Mouse (Mus musculus) ES-E14 (cell line): ENCODE measurements around the gene Cass4. TPM values are rescaled to one million over a fixed set of nuclear protein-coding genes. Genes with fewer than 3 reads are reported as not detected.

Source experiments
- DNase-seq: peaks from one replicate; pipeline ENCODE4 v3.0.0-alpha.2; 2013; ENCODE audit warnings: low read depth, low spot score
- H3K27ac ChIP-seq: 2 replicates; pipeline ENCODE4 v1.5.1; 2012; ENCODE audit warnings: low read depth, mild to moderate bottlenecking, low read length, moderate library complexity, mixed read lengths; ENCODE audit not compliant: poor library complexity, insufficient read depth, severe bottlenecking
- H3K36me3 ChIP-seq: 2 replicates; pipeline ENCODE4 v1.6.1; 2012; ENCODE audit warnings: mild to moderate bottlenecking, low read length, moderate library complexity, mixed read lengths; ENCODE audit not compliant: control insufficient read depth, poor library complexity, insufficient read depth, severe bottlenecking
- H3K4me1 ChIP-seq, 2 experiments: fragments of 150-350 bp in 1 of 2; sonication (generic) in 1 of 2; 2 replicates each; pipeline ENCODE4 v1.6.1; 2012; ENCODE audit warnings: low read length in 2 of 2, mild to moderate bottlenecking in 1 of 2, mixed read lengths in 1 of 2; ENCODE audit not compliant: control insufficient read depth in 2 of 2, insufficient read depth in 2 of 2, poor library complexity in 1 of 2
- H3K4me3 ChIP-seq, 2 experiments: fragments of 150-350 bp in 1 of 2; sonication (generic) in 1 of 2; 2 replicates each; pipeline ENCODE4 v1.5.1; 2012; ENCODE audit warnings: low read length in 2 of 2, low read depth in 1 of 2, mild to moderate bottlenecking in 1 of 2, mixed read lengths in 1 of 2; ENCODE audit not compliant: insufficient read depth in 1 of 2, poor library complexity in 1 of 2, severe bottlenecking in 1 of 2
- H3K9ac ChIP-seq: 2 replicates; pipeline ENCODE4 v1.6.1; 2012; ENCODE audit warnings: low read depth, mild to moderate bottlenecking, low read length, mixed read lengths; ENCODE audit not compliant: poor library complexity, insufficient read depth, severe bottlenecking
- H3K9me3 ChIP-seq: fragments of 150-350 bp; sonication (generic); 2 replicates; pipeline ENCODE4 v1.6.1; 2012; ENCODE audit warnings: low read depth, mild to moderate bottlenecking, low read length; ENCODE audit not compliant: control insufficient read depth, insufficient read depth
- CHD2 ChIP-seq: IDR thresholded peaks from 2 replicates; pipeline ENCODE4 v1.6.1; 2014; ENCODE audit warnings: mild to moderate bottlenecking, low read depth, low read length, inconsistent platforms
- HCFC1 ChIP-seq: IDR thresholded peaks from 2 replicates; pipeline ENCODE4 v1.6.1; 2012; ENCODE audit warnings: low read length, inconsistent platforms, borderline replicate concordance; ENCODE audit not compliant: insufficient read depth
- MAFK ChIP-seq: IDR thresholded peaks from 2 replicates; pipeline ENCODE4 v1.6.1; 2014; ENCODE audit warnings: mild to moderate bottlenecking, low read depth, low read length, inconsistent platforms; ENCODE audit not compliant: insufficient read depth
- ZC3H11A ChIP-seq: IDR thresholded peaks from 2 replicates; pipeline ENCODE4 v1.6.1; 2012; ENCODE audit warnings: low read depth, mild to moderate bottlenecking, inconsistent platforms, low read length, borderline replicate concordance
- ZNF384 ChIP-seq: IDR thresholded peaks from 2 replicates; pipeline ENCODE4 v1.6.1; 2012; ENCODE audit warnings: low read depth, low read length, inconsistent platforms
- in situ Hi-C, 2 experiments: fragments of 600-800 bp; cut with MboI; formaldehyde crosslinking; loops; one replicate each; pipeline ENCODE4 v1.15.1; 2025; ENCODE audit warnings: low sequenced_read_pairs in 2 of 2, inconsistent platforms in 1 of 2; ENCODE audit not compliant: unreplicated experiment in 2 of 2
- total RNA-seq: library from RNA; depleted of rRNA; stranded (reverse); fragments of 300-350 nt; gene quantifications from 2 replicates; pipeline ENCODE4 v1.2.3, GENCODE M21; 2012

Cass4 gene
- total RNA-seq, 1 experiment, result 2.8 TPM

DNA sequence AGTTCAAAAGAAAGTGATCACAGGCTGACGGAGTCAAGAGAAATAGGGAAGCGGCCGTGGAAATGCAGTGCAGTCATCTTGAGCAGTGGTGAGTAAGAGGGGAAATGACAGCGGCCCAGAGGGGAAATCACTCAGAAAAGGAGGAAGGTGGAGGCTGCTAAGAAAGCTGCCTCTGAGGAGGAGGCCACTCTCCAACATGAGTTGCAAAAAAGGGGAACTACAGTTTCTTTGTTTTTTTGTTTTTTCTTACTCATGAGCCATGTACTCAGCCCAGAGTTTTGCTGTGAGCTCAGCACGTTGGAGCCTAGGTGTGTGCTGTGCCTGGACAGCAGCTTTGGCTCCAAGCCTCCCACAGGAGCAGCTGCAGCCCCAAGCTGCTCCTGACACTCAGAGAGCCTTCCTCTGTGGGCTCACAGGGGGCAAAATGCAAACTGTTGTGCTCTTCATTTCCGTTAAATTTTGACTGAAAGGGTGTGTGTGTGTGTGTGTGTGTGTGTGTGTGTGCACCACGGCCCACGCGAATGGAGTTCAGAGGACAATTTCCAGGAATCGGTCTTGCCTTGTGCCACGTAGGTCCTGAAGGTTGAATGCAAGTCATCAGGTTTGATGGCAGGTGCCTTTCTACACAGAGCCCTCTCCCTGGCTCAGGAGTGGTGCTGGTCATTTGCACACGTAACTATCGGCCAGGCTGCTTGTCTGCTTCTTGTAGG is 7.7 kb downstream of the Cass4 start:
- Histone ChIP-seq H3K4me3 (no peak overlapping the region), H3K9ac (no peak overlapping the region), H3K4me1 (peaks cover 6 to 30% of the 10 kb centered on the region in 2 experiments), H3K27ac (no peak overlapping the region), H3K9me3 (no peaks in the 10 kb centered on the region), H3K36me3 (no peaks in the 10 kb centered on the region)
- DNase-seq, result no peak
- in situ Hi-C loops, result no loop called here
- no peak for TF ChIP-seq ZNF384
- no peak for TF ChIP-seq HCFC1
- TF ChIP-seq MAFK, result no peak
- no peak for TF ChIP-seq CHD2
- TF ChIP-seq ZC3H11A, result no peak

DNA sequence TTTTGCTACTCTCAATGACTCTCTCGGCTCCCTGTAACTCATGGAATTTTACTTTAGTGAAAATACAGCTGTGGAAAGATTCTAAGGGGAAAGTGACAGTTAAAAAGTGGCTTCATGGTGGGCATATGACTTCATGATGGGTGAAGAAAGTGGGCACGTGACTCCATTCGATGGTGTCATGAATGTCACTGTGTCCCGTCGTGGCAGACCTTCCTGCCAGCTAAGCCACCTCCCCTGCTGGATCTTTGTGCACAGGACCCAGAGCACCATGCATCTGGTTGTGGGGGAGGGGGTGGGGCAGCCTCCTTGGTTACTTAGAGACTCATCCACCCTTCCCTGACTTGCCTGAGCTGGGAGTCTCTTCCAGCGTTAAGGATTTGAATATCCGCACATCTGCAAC is 10.6 kb downstream of the Cass4 start:
- H3K4me3 ChIP-seq, result no peak overlapping the region
- H3K9ac ChIP-seq, result no peak overlapping the region
- H3K27ac ChIP-seq, result no peak overlapping the region
- TF ChIP-seq HCFC1 (no peak), ZNF384 (no peak), CHD2 (no peak), ZC3H11A (no peak), MAFK (no peak)
- H3K4me1 ChIP-seq, result peaks cover 2 to 17% of the 10 kb centered on the region in 2 experiments; a peak in 3 of 4 replicates
- no peaks in the 10 kb centered on the region for H3K9me3 ChIP-seq
- no peak for DNase-seq
- in situ Hi-C loops, result no loop called here
- H3K36me3 ChIP-seq, result no peaks in the 10 kb centered on the region

DNA sequence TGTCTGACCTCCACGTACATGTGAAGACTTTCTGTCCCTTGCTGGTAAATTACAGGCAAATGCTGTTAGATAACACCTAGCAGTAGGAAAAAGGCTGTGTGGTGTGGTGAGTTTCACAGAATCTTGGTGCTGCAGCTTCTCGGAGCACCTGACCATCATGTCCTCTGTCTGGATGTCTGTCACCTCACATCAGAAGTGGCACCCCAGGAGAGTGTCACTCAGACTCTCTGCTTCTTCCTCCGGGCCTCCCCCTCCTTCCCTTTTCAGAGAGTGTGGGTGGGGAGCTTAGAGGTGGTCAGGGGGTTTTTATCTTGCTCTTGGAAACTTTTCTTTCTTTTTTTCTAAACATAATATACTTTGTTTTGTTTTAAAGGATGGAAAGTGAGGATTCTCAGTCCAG is 11.4 kb downstream of the Cass4 start:
- in situ Hi-C loops, result no loop called here
- H3K36me3 ChIP-seq, result no peaks in the 10 kb centered on the region
- no peak overlapping the region for H3K9ac ChIP-seq
- H3K4me3 ChIP-seq, result no peak overlapping the region
- no peak overlapping the region for H3K27ac ChIP-seq
- DNase-seq, result no peak
- peaks cover 0 to 12% of the 10 kb centered on the region in 2 experiments; a peak in 2 of 4 replicates for H3K4me1 ChIP-seq
- no peak for TF ChIP-seq MAFK
- TF ChIP-seq HCFC1, result no peak
- no peak for TF ChIP-seq ZNF384
- TF ChIP-seq CHD2, result no peak
- no peak for TF ChIP-seq ZC3H11A
- no peaks in the 10 kb centered on the region for H3K9me3 ChIP-seq

GRCm38 (mm10) chr2:172406173-172406572 is 12.6 kb downstream of the Cass4 start:
- Histone ChIP-seq H3K9ac (no peak overlapping the region), H3K27ac (no peak overlapping the region), H3K4me3 (no peak overlapping the region), H3K9me3 (no peaks in the 10 kb centered on the region), H3K36me3 (no peaks in the 10 kb centered on the region), H3K4me1 (peaks cover 0 to 9% of the 10 kb centered on the region in 2 experiments; a peak in 2 of 4 replicates)
- in situ Hi-C loops, result no loop called here
- no peak for TF ChIP-seq MAFK
- no peak for TF ChIP-seq ZNF384
- TF ChIP-seq ZC3H11A, result no peak
- no peak for TF ChIP-seq CHD2
- TF ChIP-seq HCFC1, result no peak
- no peak for DNase-seq
